Mouse (Mus musculus): ENCODE data around the gene Epo.

Gene Epo

DNA sequence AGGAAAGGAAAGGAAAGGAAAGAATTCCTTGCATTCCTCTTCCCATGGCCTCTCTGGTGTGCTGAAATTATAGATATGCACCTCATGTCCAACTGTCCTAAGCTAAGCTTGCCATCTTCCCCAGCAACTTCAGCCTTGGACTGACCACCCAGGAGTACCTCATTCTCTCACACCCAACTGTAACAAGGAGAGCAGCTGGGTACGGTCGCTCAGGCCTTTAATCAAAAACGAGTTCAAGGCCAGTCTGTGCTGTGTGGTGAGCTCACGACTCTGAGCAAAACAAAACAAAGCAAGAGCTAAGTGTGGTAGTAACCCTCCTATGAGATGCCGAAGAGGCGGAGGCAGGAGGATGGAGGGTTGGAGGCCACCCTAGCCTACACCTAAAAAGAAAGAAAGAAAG lies 7.9 kb upstream of the Epo start:
- no peak for DNase-seq (ENCODE audit: low read depth, low spot score)

DNA sequence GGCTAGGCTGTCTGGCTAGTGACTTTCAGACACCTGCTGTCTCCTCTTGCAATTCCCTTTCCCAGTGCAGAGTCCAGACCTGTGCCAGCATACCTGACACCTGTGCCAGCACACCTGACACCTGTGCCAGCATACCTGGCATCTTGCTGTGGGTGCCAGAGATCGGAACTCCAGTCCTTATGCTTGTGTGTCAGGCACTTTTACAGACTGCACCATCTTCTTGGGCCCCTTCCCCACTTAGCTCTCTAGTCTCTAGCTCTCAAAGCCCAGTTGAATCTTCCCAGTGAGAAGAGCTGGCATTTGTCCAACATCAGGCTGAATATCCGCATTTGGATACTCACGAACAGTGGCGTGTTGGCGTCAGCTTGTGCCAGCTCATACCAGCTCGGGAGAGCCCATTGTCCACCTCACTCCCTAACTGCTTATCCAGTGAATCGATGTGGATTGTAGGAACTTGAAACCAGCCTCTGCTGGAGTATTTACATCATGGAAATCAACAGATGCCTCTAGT lies 6.3 kb upstream of the Epo start:
- no peak for DNase-seq (ENCODE audit: low read depth, low spot score)

DNA sequence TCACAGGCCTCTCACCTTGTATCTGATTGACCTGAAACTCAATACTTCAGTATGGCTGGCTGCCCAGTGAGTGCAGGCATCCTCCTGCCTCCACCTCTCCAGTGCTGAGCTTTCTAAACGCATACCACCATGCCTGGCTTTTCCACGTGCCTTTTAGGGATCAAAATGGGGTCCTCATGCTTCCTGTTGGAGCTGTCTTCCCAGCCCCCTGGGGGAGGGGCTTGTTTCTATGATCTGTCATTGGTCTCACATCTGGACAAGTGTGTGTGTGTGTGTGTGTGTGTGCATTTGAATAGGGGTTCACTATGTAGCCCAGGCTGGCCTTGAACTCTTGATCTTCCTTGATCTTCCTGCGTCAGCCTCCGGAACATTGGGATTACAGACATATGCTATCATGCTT lies 4.4 kb upstream of the Epo start:
- no peak for DNase-seq (ENCODE audit: low read depth, low spot score)

DNA sequence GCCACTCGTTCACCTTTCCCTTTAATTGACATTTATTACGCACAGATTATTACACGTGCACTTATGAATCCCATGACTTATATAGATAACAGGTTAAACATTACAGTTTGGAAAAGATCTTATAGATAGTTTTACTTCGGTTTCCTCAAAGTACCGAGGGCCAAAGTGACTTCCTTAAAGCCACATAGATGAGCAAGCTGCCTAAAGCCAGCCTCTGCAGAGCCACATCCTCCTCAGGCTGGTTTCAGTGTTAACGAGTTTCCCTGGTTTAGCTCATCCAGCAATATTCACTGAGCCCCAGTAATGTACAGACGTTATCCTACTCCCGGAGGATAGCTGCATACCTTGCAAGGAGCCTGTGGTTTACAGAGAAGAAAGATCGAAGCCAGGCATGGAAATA lies 2.3 kb upstream of the Epo start:
- DNase-seq (ENCODE audit: low read depth, low spot score): no peak

DNA sequence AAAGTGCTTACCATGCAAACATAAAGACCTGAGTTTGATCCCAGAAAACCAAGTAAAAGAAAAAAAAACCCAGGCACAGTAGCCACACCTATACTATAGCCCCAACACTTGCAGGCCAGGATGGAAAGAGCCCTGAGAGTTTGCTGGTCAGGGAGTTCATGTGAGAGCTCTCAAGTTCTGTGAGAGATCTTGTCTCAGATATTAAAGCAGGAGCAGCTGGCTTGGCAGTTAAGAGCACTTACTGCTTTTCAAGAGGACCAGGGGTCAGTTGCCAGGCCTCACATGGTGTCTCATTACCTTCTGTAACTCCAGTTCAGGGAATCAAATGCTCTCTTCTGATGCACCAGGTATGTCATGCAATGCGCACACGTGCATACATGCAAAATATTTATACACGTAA lies 1.7 kb upstream of the Epo start:
- no peak for DNase-seq (ENCODE audit: low read depth, low spot score)

DNA sequence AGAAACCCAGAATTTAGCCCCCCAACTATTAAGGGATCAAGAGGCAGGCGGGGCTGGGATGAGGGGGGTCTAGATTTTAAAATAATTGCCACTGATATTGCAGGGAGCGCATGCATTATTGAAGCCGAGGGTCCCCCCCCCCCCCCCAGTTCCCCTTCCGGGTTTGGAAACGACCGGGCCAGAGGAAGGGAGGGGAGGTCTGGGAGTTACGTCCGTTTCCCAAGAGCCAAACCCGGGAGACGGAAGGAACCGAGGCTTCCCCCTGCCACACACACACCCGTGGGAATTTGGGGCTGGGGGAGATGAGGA lies 280 bp downstream of the Epo start:
- no peak for DNase-seq (ENCODE audit: low read depth, low spot score)

DNA sequence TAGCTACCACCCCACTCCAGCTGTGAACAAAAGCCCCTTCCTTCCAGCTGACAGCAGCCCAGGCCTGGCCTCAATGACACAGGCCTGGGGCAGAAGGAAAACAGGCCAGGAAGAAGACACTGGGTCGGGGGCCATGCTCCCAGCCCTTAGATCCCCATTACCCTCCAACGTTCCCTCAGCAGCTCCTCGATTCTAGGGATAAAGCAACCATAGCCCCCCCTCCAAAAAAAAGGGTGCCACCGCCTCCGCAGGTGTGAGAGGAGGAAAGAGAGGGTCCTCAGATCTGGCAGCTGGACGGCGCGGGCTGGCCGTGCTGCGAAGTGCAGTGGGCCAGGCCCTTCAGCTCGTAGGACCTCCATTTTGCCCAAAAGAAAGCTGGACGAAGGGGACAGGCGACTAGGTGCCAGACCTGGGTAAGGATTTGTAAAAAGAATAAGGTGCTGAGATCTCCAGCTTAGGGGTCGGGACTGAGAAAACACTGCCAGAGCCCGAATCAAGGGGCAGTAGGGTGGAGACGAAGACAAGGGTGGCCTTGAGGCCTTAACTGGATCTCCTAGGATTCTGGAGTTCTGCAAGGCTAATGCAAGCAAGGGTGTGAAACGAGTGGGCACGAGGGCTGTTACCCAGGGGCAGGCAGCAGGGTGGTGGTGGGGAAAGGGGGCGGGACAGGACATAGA lies 773 bp downstream of the Epo start:
- DNase-seq (ENCODE audit: low read depth, low spot score): no peak

DNA sequence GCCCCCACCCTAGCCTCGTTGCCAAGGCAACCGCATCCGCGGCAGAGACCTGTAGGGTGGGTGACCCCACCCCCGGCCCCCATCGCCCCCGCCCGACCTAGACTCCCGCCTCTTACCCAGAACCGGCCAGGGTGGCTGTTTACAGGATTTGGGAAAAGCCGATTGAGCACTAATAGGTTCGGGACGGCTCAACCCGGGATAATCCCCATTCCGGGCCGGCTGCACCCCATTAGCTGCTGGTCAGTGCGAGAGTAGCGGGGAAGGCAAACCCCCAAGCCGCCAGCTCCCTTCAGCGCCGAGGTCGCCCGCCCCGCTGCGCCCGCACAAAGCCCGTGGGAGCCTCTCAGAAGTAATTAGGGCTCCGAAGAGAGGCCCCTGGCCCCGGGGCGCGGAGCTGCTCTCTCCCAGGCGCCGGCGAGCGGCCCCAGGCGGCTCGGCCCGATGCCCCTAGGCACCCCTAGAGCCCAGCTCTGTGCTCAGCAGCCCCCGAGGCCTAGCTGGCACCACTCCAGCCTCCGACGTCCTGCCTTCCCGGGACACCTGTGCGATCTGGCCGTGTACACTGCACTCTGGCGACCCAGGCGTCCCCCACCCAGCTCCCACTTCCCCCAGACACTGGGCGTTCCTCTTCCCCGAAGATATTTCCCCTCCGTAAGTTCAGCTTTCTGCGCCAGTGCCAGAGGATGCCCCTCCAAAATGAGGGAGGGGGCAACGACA lies 1.5 kb downstream of the Epo start:
- DNase-seq (ENCODE audit: low read depth, low spot score): no peak

DNA sequence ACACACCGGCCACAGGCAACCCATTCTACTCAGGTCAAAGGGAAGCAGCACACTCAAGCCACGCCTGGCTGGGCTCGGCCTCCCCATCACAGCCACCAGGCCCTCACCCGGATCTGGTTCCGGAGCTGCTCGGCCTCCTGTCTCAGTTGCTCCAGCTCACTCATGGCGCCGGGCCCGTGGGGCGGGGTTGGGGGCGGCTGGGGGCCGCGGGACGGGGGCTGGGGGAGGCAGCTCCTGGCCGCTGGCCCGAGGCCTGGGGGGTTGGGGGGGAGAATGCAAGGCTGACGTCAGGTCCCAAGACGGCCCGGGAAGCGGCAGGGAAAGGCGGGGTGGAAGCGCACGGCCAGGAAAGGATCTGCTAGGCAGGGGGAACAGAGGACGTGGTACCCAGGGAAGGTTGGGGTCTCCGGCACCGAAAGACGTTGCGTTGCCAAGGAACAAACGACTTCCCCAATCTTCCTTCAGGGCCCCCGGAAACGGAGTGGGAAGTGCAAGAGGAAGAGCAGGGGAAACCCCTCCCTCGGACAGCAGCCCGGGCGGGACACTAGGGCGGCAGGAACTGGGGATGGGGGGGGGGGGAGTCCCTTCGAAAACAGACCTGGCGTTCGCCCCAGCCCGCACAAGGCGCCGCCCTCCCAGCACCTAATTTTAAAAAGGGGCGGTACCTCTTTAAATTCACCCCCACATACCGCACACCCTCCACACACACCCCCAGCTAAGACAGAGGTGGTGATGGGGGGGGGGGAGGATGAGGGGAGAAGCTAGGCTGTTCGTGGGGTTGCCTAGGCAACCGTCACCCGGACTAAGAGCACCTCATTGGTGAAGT lies 2.2 kb downstream of the Epo start:
- DNase-seq (ENCODE audit: low read depth, low spot score): peak; percentile 77

DNA sequence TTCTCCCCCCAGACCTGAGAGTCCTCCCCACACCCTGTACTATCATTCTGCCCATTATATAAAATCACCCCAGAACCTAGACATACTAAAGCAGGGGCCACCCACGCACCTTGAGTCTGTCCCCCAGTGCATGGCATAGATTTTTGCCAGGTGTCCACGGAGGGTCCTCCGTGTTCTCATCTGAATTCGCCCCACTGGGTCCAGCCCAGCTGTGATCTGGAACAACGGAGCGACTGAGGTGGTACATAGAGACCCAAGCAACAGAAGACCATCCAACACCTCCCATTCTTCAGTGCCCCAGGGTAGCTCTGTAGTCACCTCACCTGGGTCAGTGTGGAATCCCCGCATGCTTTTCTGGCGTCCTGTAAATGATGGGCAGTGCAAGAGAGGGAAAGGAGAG lies 3.0 kb downstream of the Epo start:
- DNase-seq (ENCODE audit: low read depth, low spot score): no peak

DNA sequence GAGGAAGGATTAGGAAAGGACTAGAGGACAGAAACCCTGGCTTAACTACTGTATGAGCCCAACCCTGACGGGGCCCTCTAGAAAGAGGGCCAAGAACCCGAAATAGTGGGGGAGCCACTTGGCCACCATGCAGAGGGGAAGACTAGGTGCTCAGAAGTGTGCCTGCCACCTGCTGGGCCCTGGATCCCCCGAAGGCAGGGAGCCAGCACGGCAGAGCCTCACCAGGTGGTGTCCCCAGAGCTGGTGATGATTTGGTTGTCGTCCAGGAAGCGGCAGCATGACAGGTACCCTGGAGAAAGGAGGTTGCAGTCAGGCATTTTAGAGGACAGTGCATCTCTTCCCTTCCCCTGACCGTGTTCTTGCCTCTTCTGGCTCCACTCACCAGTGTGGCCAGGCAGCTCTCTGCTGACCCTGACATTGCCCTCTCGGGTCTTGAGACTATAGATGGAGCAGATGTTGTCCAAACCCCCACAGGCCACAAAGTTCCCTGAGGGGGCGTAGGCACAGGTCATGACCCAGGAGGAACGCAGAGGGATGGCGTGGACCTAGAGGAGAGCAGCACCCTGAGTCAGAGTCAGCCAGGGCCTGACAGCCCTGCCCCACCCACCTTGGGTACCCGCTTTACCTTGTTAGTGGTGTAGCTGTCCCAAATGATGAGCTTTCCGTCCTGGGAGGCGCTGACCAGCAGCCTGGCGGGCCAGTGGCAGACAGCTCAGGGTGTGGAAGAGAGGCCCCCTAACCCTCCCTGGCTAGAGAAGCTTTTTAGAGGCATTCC lies 3.6 kb downstream of the Epo start:
- no peak for DNase-seq (ENCODE audit: low read depth, low spot score)

DNA sequence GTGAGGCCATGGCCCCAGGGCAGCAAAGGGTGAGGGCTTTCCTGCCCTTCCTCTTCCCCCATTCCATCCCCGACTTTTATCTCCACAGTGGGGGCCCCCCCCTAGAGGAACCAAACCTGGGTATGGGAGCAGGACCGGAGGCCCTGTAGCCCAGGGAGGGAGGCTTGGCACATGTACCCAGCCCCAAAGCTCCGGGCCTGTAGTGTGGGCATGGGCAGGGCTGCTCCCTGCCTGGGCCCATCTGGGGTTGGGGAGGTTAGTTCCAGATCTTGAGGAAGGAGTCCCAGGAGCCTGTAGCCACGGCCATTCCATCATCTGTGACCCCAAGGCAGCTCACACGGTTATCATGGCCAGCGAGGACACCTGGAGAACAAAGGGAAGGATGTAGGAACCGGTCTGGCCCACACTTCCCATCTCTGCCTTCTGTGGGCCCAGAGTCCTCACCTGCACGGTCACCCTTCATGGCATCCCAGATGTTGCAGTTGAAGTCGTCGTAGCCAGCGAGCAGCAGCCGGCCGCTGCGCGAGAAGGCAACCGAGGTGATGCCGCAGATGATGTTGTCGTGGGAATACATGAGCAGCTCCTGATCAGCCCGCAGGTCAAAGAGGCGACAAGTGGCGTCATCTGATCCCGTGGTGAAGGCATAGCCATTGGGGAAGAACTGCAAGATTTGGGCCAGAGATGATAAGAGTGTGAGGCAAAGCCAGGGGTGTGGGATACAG lies 4.6 kb downstream of the Epo start:
- DNase-seq (ENCODE audit: low read depth, low spot score): no peak

DNA sequence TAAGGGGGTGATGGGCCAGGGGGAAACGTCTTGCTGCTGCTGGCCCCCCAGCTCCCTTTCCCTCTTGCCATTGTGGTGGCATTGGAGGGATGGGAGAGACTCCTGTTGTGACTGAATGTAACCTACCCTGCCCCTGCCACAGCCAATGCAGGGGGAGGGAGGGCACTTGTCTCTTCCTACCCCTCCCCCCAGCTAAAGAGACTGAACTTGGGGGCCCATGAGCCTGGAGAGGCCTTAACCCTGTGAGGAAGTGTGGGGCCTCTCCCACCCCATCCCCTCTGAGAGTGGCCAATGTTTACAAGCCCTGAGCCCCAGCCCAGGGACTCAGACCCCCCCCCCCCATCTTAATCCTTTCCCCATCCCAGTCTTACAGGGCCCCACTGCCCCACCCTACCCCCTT lies 5.6 kb downstream of the Epo start:
- no peak for DNase-seq (ENCODE audit: low read depth, low spot score)

DNA sequence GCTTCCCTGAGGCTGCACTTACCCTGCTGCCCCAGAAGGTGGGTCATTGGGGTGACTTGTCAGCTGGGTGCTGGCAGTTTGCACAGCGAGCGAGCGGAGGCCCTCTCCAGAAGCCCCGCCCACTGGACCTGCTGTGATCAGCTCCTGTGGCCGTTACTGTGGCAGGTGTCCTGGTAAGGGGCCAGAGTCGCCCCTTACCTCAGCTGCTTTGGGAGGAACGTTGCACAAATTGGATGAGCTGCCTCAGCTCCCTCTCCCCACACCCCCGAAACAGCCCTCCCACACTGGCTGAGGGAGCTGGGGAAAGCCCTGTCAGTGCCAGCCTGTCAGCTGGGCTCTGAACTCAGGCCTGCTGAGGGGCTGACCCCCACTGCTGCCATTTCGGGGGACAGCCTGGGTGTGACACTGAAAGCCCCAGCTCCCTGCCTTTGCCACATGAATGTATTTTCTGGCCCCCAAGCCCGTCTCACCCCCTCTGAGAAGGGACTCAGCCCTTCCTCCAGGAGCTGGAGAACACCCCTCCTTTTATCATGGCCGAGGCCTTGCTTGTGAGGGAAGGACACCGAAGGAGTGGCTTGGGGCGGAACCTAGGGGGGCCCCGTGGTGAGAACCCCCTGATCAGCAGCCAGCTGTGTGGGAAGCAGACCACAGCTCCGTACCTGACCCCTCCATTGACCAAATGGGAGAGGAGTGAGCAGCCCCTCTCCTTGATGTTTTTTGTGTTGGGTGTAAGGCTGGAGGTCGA lies 6.7 kb downstream of the Epo start:
- no peak for DNase-seq (ENCODE audit: low read depth, low spot score)

DNA sequence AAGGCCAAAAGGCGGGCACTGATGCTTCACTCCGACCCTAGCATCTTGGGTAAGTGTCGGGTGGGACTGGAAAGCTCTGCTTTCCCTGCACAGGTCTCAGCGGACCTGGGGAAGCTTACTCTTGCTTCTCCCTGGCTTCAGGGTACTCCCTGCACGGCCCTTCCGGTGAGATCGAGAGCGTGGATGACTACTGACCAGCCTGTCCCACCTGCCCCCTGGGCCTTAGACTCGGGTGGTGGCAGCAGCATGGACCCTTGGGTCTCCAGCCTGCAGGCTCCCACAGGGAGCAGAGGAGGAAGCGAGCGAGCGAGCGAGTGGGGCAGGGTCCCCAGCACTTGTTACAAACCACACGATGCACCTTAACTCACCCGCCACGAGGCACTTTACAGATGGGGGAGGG lies 7.5 kb downstream of the Epo start:
- no peak for DNase-seq (ENCODE audit: low read depth, low spot score)

DNA sequence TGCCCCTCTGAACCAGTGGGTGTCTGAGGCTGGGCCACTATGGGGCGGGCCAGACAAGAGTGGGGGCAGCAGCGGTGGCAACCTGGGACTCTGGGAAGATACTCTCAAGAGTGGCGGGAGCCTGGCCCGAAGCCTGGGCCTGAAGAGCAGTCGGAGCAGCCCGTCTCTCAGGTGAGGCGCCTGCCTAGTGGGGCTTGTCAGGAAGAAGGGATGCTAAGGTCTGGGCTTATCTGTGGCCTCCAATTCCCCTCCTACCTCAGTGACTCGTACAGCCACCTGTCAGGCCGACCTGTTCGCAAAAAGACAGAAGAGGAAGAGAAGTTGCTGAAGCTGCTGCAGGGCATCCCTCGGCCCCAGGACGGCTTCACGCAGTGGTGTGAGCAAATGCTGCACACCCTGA lies 8.4 kb downstream of the Epo start:
- DNase-seq (ENCODE audit: low read depth, low spot score): no peak

DNA sequence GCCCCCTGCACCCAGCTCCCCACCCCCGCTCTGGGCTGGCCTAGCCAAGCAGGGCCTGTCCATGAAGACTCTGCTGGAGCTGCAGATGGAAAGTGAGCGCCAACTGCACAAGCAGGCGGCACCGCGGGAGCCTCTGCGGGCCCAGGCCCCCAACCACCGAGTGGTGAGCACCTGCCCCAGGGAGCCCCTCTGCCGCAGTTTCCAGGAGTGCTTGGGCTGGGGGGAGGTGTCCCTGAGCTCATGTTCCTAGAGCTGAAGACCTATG lies 8.9 kb downstream of the Epo start:
- no peak for DNase-seq (ENCODE audit: low read depth, low spot score)

DNA sequence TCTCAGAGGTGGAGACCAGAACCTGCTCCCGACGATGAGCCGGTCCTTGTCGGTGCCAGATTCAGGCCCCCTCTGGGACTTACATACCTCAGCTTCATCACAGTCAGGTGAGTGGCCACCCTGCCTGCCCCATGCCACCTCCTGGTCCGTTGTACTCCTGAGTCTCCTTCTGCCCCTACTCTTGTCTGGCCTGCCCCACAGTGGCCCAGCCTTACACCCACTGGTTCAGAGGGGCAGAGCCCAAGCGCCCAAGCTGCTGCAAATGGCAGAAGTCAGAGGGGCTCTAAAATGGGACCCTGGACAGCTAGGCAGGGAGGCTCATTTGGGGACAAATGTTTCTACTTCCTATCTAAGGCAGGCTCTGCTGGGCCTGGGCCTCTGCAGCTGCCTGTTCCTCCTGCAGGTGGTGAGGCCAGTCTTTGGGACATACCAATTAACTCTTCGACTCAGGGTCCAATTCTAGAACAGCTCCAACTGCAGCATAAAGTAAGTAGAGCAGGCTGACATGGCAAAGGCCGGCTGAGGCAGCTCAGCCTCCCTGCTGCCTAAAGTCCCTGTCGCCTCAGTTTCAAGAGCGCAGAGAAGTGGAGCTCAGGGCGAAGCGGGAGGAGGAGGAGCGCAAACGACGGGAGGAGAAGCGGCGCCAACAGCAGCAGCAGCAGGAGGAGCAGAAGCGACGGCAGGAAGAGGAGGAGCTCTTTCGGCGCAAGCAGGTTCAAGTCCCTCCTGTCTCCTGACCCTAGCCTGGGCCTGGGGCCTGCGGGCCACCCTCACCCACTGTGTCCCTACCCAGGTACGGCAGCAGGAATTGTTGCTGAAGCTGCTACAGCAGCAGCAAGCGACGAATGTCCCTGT lies 9.4 kb downstream of the Epo start:
- DNase-seq (ENCODE audit: low read depth, low spot score): no peak

DNA sequence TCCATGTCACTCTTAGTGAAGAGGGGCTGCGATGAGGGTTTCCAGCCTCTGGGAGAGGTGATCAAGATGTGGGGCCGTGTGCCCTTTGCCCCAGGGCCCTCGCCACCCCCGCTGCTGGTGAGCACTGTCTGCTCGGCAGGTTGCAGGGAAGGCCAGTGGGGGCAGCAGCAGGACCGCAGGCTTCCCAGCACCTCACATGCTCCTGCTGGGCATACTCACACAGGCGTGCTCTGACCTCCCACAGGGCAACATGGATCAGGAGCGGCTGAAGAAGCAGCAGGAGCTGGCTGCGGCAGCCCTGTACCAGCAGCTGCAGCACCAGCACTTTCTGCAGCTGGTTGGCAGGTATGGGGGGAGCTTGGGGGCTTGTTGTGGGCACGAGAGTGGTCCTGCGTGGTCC lies 10.3 kb downstream of the Epo start:
- DNase-seq (ENCODE audit: low read depth, low spot score): no peak

DNA sequence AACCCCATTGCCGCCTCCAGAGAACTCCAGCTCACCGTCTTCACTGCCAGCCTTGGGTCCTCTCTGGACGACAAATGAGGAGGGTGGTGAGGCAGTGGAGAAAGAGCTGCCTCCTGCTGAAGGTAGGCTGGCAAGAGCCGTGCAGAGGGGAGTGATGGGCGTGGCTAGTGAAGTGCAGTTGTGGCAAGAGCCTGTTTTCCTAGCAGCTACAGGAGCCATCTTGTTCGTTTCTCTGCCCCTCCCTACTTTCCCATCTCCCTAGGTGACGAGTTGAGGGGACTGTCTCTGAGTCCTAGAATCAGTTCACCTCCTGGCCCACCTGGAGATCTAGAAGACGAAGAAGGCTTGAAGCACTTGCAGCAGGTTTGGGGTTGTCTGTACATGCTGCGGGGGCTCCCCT lies 11.2 kb downstream of the Epo start:
- DNase-seq (ENCODE audit: low read depth, low spot score): no peak

All from forelimb bud, embryonic 11.5 days (tissue).